Mouse (Mus musculus): ENCODE results near the gene Srp9. TPM values are rescaled to one million over a fixed set of nuclear protein-coding genes. Genes with fewer than 3 reads are reported as not detected.

The Srp9 gene
- polyA plus RNA-seq, 1 experiment from 2014 or later: 215 TPM

- H3K27me3 ChIP-seq (ENCODE audit: control insufficient read depth, insufficient read depth, low read length): no peaks in the 10 kb centered on the region
- H3K36me3 ChIP-seq (ENCODE audit: control insufficient read depth, insufficient read depth, low read length): no peaks in the 10 kb centered on the region
- H3K27ac ChIP-seq (replicated peaks): peak overlapping the region; percentile 72
- ATAC-seq (ENCODE audit: low FRiP score, low TSS enrichment) (peak; percentile 35; the same call in 1 of the 2 replicates), DNase-seq (ENCODE audit: low spot score) (peak; percentile 58)
- peaks cover 22% of the 10 kb centered on the region for H3K4me1 ChIP-seq (replicated peaks; ENCODE audit: control insufficient read depth, insufficient read depth)
- H3K4me3 ChIP-seq (ENCODE audit: low read depth, low read length): no peak overlapping the region
- H3K9me3 ChIP-seq (ENCODE audit: control insufficient read depth, low read length): no peaks in the 10 kb centered on the region
- 0 out of 2 replicates have a peak overlapping the region, but pooled peaks have one; percentile 0 for H3K4me2 ChIP-seq (replicated peaks; ENCODE audit: low read depth)
- H3K9ac ChIP-seq (ENCODE audit: low read length): no peak overlapping the region
- WGBS: 50% methylated on average over 13 of the region's 13 CpGs
- TF ChIP-seq CTCF (IDR thresholded peaks at IDR 0.05; ENCODE audit: low read depth): no peak
- TF ChIP-seq EP300 (optimal IDR thresholded peaks at IDR 0.05): no peak
Measured at GRCm38 (mm10) chr1:182091746-182092412, 32.7 kb upstream of the Srp9 start.

GRCm38 (mm10) chr1:182092413-182092800 is 32.1 kb upstream of the Srp9 start:
- no peak overlapping the region for H3K4me3 ChIP-seq (ENCODE audit: low read depth, low read length)
- ATAC-seq (ENCODE audit: low FRiP score, low TSS enrichment) (no peak), DNase-seq (ENCODE audit: low spot score) (peak; percentile 37)
- H3K27me3 ChIP-seq (ENCODE audit: control insufficient read depth, insufficient read depth, low read length): no peaks in the 10 kb centered on the region
- no peak for TF ChIP-seq EP300 (optimal IDR thresholded peaks at IDR 0.05)
- no peak for TF ChIP-seq CTCF (IDR thresholded peaks at IDR 0.05; ENCODE audit: low read depth)
- H3K9me3 ChIP-seq (ENCODE audit: control insufficient read depth, low read length): no peaks in the 10 kb centered on the region
- H3K4me2 ChIP-seq (replicated peaks; ENCODE audit: low read depth): 0 out of 2 replicates have a peak overlapping the region, but pooled peaks have one; percentile 0
- no peak overlapping the region for H3K9ac ChIP-seq (ENCODE audit: low read length)
- H3K27ac ChIP-seq (replicated peaks): peak overlapping the region; percentile 72
- 45% methylated on average over 5 of the region's 5 CpGs for WGBS
- H3K4me1 ChIP-seq (replicated peaks; ENCODE audit: control insufficient read depth, insufficient read depth): peaks cover 20% of the 10 kb centered on the region
- no peaks in the 10 kb centered on the region for H3K36me3 ChIP-seq (ENCODE audit: control insufficient read depth, insufficient read depth, low read length)

GRCm38 (mm10) chr1:182093407-182093806 is 31.1 kb upstream of the Srp9 start:
- Histone ChIP-seq H3K9me3 (ENCODE audit: control insufficient read depth, low read length) (no peaks in the 10 kb centered on the region), H3K4me3 (ENCODE audit: low read depth, low read length) (no peak overlapping the region), H3K4me2 (replicated peaks; ENCODE audit: low read depth) (no peak overlapping the region), H3K4me1 (replicated peaks; ENCODE audit: control insufficient read depth, insufficient read depth) (peaks cover 20% of the 10 kb centered on the region), H3K27me3 (ENCODE audit: control insufficient read depth, insufficient read depth, low read length) (no peaks in the 10 kb centered on the region), H3K36me3 (ENCODE audit: control insufficient read depth, insufficient read depth, low read length) (no peaks in the 10 kb centered on the region), H3K9ac (ENCODE audit: low read length) (no peak overlapping the region), H3K27ac (replicated peaks) (no peak overlapping the region)
- TF ChIP-seq CTCF (IDR thresholded peaks at IDR 0.05; ENCODE audit: low read depth): no peak
- no peak for TF ChIP-seq EP300 (optimal IDR thresholded peaks at IDR 0.05)
- 76% methylated on average over 5 of the region's 5 CpGs for WGBS
- no peak for ATAC-seq (ENCODE audit: low FRiP score, low TSS enrichment)
- DNase-seq (ENCODE audit: low spot score): no peak

- DNase-seq (ENCODE audit: low spot score) (peak; percentile 62), ATAC-seq (ENCODE audit: low FRiP score, low TSS enrichment) (peak; percentile 32; the same call in 1 of the 2 replicates)
- H3K4me1 ChIP-seq (replicated peaks; ENCODE audit: control insufficient read depth, insufficient read depth): peaks cover 8% of the 10 kb centered on the region; the same call in 1 of the 2 replicates
- H3K27me3 ChIP-seq (ENCODE audit: control insufficient read depth, insufficient read depth, low read length): no peaks in the 10 kb centered on the region
- H3K36me3 ChIP-seq (ENCODE audit: control insufficient read depth, insufficient read depth, low read length): no peaks in the 10 kb centered on the region
- 35% methylated on average over 15 of the region's 15 CpGs for WGBS
- no peak overlapping the region for H3K4me3 ChIP-seq (ENCODE audit: low read depth, low read length)
- H3K9ac ChIP-seq (ENCODE audit: low read length): no peak overlapping the region
- H3K9me3 ChIP-seq (ENCODE audit: control insufficient read depth, low read length): no peaks in the 10 kb centered on the region
- no peak overlapping the region for H3K4me2 ChIP-seq (replicated peaks; ENCODE audit: low read depth)
- TF ChIP-seq EP300 (optimal IDR thresholded peaks at IDR 0.05) (no peak), CTCF (IDR thresholded peaks at IDR 0.05; ENCODE audit: low read depth) (no peak)
- H3K27ac ChIP-seq (replicated peaks): peak overlapping the region; percentile 45; the same call in 1 of the 2 replicates
Measured at GRCm38 (mm10) chr1:182094473-182095136, 29.9 kb upstream of the Srp9 start.

- TF ChIP-seq CTCF (IDR thresholded peaks at IDR 0.05; ENCODE audit: low read depth): peak; percentile 54
- no peak for TF ChIP-seq EP300 (optimal IDR thresholded peaks at IDR 0.05)
- H3K27ac ChIP-seq (replicated peaks): peak overlapping the region; percentile 70
- ATAC-seq (ENCODE audit: low FRiP score, low TSS enrichment) (peak; percentile 28; the same call in 1 of the 2 replicates), DNase-seq (ENCODE audit: low spot score) (peak; percentile 69)
- H3K4me1 ChIP-seq (replicated peaks; ENCODE audit: control insufficient read depth, insufficient read depth): peaks cover 4% of the 10 kb centered on the region; the same call in 1 of the 2 replicates
- WGBS: 17% methylated on average over 10 of the region's 10 CpGs
- H3K4me3 ChIP-seq (ENCODE audit: low read depth, low read length): no peak overlapping the region
- no peaks in the 10 kb centered on the region for H3K27me3 ChIP-seq (ENCODE audit: control insufficient read depth, insufficient read depth, low read length)
- no peak overlapping the region for H3K9ac ChIP-seq (ENCODE audit: low read length)
- H3K9me3 ChIP-seq (ENCODE audit: control insufficient read depth, low read length): no peaks in the 10 kb centered on the region
- H3K4me2 ChIP-seq (replicated peaks; ENCODE audit: low read depth): 0 out of 2 replicates have a peak overlapping the region, but pooled peaks have one; percentile 8
- H3K36me3 ChIP-seq (ENCODE audit: control insufficient read depth, insufficient read depth, low read length): no peaks in the 10 kb centered on the region
Measured at GRCm38 (mm10) chr1:182095240-182095741, 29.2 kb upstream of the Srp9 start.
